Mouse (Mus musculus) cortical plate, adult 2 months (tissue): ENCODE measurements around the gene Ebf1. TPM values are rescaled to one million over a fixed set of nuclear protein-coding genes. Genes with fewer than 3 reads are reported as not detected.

Source experiments
- H3K27ac ChIP-seq: fragments of 200-500 bp; 2 replicates; pipeline ENCODE4 v1.5.1; 2012; ENCODE audit warnings: low read length, control low read depth, inconsistent platforms; ENCODE audit not compliant: insufficient read depth
- H3K4me1 ChIP-seq: fragments of 200-500 bp; 2 replicates; pipeline ENCODE4 v1.6.1; 2011; ENCODE audit warnings: low read length; ENCODE audit not compliant: control insufficient read depth, insufficient read depth
- H3K4me3 ChIP-seq: fragments of 200-500 bp; 2 replicates; pipeline ENCODE4 v1.5.1; 2011; ENCODE audit warnings: mild to moderate bottlenecking, low read length, control low read depth; ENCODE audit not compliant: insufficient read depth
- CTCF ChIP-seq: fragments of 200-500 bp; IDR thresholded peaks from 2 replicates; pipeline ENCODE4 v1.5.1; 2011; ENCODE audit warnings: mild to moderate bottlenecking, control low read depth, low read length; ENCODE audit not compliant: insufficient read depth; ENCODE audit errors: extremely low read depth
- POLR2A ChIP-seq: fragments of 200-500 bp; IDR thresholded peaks from 2 replicates; pipeline ENCODE4 v1.6.1; 2011; ENCODE audit warnings: mild to moderate bottlenecking, low read length, control low read depth; ENCODE audit not compliant: insufficient read depth; ENCODE audit errors: extremely low read depth
- polyA plus RNA-seq: library from polyadenylated mRNA; depleted of rRNA; stranded (reverse); fragments of >200 nt; gene quantifications from 2 replicates; pipeline ENCODE4 v1.2.3, GENCODE M21; 2012

The Ebf1 gene
- polyA plus RNA-seq, 1 experiment = 3.8 TPM

DNA sequence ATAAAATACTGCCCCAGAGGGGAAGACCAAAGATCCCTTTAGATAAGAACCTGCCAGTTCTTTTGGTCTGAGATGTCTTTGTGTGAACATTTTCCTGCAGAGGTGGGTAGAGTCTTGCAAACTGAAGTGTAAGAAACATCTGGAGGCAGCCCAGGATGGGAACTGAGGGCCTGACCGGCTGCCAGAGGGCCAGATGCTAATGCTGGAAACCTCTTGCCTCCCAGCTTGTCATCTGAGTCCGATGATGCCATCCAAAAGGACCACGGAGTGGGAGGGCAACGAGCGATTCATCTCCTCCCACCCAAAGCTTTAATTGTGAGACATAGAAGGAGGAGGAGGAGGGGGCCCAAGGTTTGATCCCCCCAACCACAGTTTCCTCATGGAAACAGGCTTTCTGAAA, 197.7 kb downstream of the Ebf1 start:
- no peak overlapping the region for H3K27ac ChIP-seq
- H3K4me3 ChIP-seq = no peak overlapping the region
- H3K4me1 ChIP-seq = no peaks in the 10 kb centered on the region
- TF ChIP-seq CTCF (no peak), POLR2A (no peak)

DNA sequence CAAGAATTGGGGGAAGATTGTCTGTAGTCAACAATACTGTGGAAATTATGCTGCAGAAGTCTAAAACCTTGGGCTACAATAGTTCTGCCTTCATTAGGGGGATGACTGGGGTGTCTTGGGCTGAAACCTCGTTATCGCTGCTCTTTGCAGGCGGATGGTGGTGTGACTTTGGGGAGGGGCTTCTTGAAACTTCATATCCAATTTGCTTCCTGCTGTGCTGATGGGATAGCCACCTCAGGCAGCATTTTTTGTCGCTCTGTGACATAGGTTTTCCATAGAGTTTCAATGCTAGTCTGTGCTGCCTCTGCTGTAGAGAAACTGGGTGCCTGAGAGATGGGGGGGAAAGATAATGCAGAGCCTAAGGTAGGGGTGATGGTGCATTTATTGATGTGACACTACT, 198.9 kb downstream of the Ebf1 start:
- TF ChIP-seq CTCF (no peak), POLR2A (no peak)

DNA sequence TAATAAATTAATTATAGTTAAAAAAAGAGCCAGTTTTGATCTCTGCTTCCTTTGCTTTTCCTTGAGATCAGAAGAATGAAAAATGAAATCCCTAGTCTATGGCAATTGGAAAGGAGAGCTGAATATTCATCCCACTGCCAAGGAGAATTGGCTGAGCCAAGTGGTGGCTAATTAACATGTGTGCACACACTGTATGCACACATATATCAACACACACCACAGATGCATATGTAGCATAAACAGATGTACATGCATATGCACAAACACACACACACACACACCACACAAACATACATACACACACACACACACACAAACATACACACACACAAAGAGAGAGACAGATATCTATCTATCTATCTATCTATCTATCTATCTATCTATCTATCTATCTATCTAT, 205.2 kb downstream of the Ebf1 start:
- Histone ChIP-seq H3K27ac (no peak overlapping the region), H3K4me3 (no peak overlapping the region), H3K4me1 (no peaks in the 10 kb centered on the region)
- no peak for TF ChIP-seq POLR2A
- TF ChIP-seq CTCF = no peak

More for the DNA sequence above, 198.9 kb downstream of the Ebf1 start:
- Histone ChIP-seq H3K4me1 (no peaks in the 10 kb centered on the region), H3K4me3 (no peak overlapping the region), H3K27ac (no peak overlapping the region)

DNA sequence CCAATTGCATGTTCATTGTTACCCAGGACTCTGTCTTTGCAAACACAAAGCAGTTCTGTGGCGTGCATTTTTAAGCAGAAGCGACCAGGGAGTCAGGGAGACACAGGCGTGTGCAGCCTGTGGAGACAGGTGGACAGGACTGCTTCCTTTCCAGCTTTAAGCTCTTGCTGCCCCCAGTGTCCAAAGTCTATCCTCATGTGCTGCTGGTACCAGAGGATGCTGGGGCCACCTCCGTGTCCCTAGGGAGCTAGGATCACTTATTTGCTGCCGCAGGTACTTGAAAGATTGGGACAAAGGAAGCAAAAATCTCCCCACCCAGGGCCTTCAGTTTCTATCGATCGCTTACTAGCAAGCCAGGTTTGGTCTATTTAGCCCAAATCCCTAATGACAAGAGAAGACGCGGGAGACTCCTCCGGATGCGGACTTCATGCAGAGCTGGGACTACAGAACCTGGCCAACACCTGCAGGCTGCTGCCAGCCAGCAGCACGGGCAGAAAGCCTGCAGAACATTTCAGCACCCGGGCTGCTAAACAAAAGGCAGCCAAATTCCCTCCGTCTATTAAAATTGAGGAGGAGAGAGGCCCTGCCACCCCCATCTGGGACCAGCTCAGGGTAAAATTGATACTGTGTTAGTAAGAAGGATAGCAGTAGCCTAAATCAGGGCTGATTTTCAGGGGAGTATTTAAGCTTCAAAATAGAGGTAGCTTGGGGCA, 215.3 kb downstream of the Ebf1 start:
- TF ChIP-seq CTCF (no peak), POLR2A (no peak)
- Histone ChIP-seq H3K4me3 (no peak overlapping the region), H3K27ac (no peak overlapping the region), H3K4me1 (no peaks in the 10 kb centered on the region)

DNA sequence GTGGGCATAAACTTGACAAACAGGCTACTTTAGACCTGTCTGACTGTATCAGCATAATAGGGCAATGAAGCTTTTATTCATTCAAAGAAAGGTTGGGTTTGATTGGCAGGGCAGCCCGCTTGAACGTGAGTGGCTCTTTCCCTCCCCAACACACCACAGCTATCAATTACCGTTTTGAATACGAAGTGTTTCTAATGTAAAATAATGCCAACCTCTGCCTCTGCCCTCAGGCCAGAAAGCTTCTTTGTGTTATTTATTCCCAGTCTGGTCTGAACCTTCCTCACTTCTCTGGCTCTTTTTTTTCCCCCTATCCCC, 215.8 kb downstream of the Ebf1 start:
- Histone ChIP-seq H3K4me1 (no peaks in the 10 kb centered on the region), H3K4me3 (no peak overlapping the region), H3K27ac (no peak overlapping the region)
- no peak for TF ChIP-seq CTCF
- TF ChIP-seq POLR2A = no peak

DNA sequence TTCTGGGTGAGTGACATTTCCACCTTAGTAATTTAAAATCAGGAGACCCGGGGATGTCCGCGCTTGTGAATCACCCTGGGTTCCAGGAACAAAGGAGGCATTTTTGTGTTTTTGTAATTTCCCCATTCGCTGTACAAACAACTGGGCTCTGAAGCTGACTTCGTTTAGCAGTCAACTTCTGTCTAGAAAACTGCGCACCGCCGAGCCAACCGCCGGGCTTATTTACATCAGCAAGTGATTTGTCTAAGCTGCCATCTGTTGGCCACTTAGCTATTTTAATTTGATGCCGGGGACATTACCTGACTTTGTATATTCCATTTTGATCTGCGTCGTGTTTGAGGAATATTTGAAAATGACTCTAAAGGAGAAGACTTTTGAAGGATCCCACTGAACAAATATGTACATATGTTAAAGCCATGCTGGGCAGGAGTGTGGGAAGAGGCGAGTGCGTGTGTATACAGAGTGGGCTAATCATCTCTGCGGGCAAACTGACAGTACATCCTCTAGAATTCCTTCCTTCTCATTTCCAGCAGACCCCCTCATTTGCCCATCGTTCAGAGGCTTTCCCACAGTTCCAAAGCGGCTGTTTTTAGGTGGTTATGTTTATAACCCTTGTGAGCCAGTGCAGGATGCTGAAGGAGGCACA, 216.4 kb downstream of the Ebf1 start:
- TF ChIP-seq POLR2A = no peak
- no peak for TF ChIP-seq CTCF
- Histone ChIP-seq H3K27ac (no peak overlapping the region), H3K4me3 (no peak overlapping the region), H3K4me1 (no peaks in the 10 kb centered on the region)

DNA sequence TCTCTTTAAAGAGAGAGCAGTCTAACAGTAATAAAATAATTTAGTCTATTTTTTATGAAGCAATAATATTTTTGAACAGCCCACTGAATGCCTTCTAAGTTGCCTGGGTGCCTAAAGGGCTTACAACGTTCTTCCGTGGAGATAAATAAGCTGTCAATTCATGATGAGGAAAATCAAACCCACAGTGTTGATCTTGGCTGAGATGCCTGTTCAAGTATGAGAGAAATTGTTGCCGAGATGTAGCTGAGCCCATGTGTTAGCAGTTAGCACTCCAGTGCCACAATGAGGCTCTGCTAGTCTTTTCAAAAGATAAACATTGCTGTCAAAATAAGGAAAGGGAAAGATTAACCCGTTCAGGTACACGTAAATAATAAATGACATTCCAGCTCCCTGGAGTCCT, 218.0 kb downstream of the Ebf1 start:
- no peak for TF ChIP-seq POLR2A
- TF ChIP-seq CTCF = no peak
- H3K4me3 ChIP-seq = no peak overlapping the region
- H3K27ac ChIP-seq = no peak overlapping the region
- H3K4me1 ChIP-seq = no peaks in the 10 kb centered on the region

DNA sequence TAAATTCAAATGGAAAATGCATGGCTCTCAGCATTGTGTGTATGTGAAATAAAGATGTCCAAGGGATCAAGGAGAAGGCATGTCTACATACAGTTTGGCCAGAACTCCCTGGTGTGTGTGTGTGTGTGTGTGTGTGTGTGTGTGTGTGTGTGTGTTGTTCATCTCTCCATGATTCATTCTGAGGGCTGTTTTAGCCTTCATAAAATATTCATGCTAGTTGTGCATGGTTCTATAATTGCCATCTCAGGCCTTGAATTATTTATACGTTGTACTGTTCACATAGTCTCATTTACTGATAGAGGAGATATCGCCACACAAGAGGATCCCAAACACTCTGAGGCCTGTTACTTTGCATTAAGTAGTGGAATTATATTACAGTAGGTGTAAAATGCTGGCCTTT, 220.5 kb downstream of the Ebf1 start:
- TF ChIP-seq CTCF = no peak
- TF ChIP-seq POLR2A = no peak
- H3K4me1 ChIP-seq = no peaks in the 10 kb centered on the region

DNA sequence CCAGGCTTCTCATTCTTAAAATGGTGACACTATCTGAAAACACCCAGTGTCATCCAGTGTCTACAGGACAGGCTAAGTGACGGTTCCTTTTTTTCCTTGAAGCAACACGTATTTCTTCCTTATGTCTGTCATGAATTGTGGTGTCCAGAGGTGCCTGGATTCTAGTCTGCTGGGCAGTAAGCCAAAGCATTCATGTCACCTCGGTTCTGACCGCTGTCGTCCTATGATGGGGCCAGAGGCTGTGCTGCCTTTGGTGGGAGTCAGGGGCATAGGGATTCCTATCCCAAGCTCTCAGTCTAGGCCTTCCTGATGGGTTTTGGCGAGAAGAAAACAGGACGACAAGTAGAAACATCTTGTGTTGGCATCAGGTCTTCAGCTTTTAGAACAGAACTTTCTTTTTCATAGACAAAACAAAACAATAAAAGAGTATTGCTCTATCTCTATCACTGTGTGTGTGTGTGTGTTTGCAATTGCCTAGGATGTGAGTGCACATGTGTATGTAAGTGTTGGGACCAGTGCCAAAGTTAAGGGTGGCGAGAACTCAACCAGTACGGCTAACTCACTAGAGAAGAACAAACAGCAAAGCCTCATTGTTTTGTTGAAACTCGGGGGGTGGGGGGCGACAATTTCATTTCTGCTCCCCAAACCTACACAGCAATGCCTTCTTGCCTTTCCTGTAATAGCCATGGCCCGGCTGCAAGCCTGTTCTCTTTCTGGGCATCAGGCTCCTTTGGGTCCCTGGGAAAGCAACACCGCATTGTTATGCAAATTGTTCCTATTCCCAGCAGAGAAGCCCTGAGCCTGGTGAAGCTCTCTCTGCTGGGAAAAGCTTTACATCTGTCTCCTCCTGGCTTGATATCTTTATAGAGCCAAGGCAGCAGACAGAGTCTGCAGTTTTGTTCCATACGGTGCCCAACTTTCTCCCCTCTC, 224.3 kb downstream of the Ebf1 start:
- no peak overlapping the region for H3K27ac ChIP-seq
- H3K4me1 ChIP-seq = no peaks in the 10 kb centered on the region

More for the DNA sequence above, 220.5 kb downstream of the Ebf1 start:
- no peak overlapping the region for H3K27ac ChIP-seq
- H3K4me3 ChIP-seq = no peak overlapping the region

DNA sequence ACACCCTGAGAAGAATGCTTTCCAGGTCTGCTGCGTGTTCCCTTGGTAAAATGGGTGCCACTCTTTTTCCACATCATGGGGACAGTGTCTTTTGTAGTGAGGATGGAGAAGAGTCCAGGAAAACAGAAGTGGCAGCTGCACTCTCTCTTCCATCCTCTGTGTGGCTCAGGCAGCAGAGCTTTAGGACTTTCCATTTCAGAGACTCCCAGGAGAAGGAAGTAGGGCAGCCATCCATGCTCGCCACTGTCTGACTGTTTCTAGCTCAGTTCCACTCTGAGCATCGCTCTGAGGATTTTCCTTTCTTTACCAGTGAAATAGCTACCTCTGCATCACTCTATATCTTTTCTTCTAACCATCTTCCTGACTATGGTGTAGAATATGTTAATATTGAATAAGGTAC, 234.8 kb downstream of the Ebf1 start:
- no peak overlapping the region for H3K4me3 ChIP-seq
- H3K4me1 ChIP-seq = no peaks in the 10 kb centered on the region
- no peak overlapping the region for H3K27ac ChIP-seq
- no peak for TF ChIP-seq CTCF
- no peak for TF ChIP-seq POLR2A

More for the DNA sequence above, 224.3 kb downstream of the Ebf1 start:
- TF ChIP-seq CTCF = no peak
- no peak for TF ChIP-seq POLR2A
- no peak overlapping the region for H3K4me3 ChIP-seq
